Mouse (Mus musculus): ENCODE results near the gene Tifab.

DNA sequence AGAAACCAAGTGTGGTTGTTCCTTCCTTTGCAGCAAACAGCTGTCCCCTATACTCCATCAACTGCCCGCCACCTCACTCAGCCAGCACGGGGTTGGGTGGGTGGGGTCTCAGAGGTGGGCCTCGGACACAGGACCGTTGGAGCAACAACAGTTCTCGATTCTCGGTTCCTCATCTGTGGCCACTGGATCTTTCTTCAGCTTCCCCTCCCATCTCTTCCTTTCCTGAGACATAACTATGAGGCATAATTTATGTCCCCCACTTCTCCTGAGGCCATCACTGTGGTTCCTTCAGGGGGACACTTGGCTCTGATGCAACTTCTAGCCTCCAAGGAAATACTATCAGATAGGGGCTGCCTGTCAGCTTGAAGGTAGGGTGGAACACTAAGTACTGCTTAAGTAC, 15.8 kb downstream of the Tifab start:
- TF ChIP-seq CTCF (IDR thresholded peaks at IDR 0.05; ENCODE audit: borderline replicate concordance, extremely low read depth, insufficient read depth, insufficient read length) (no peak), POLR2A (IDR thresholded peaks at IDR 0.05; ENCODE audit: borderline replicate concordance, extremely low read depth, insufficient read depth, insufficient read length, poor library complexity, severe bottlenecking) (no peak)

All from brain, embryonic 14.5 days (tissue).